Mouse (Mus musculus) hindbrain, embryonic 15.5 days (tissue): ENCODE results near the gene Scly. TPM values are rescaled to one million over a fixed set of nuclear protein-coding genes. Genes with fewer than 3 reads are reported as not detected.

Experiments used
- ATAC-seq: fragments of 200-750 bp; cut with Nextera tagmentation; 2 replicates; pipeline ENCODE4 v1.8.0; 2017; ENCODE audit warnings: low read depth, moderate number of reproducible peaks, moderate TSS enrichment; ENCODE audit not compliant: low FRiP score
- H3K27ac ChIP-seq: fragments of 300-500 bp; sonication (generic); replicated peaks from 2 replicates; pipeline ENCODE4 v1.5.1; 2015; ENCODE audit warnings: mild to moderate bottlenecking, inconsistent platforms
- H3K27me3 ChIP-seq: fragments of 300-500 bp; sonication (generic); 2 replicates; pipeline ENCODE4 v1.6.1; 2015; ENCODE audit warnings: control low read depth, inconsistent platforms
- H3K36me3 ChIP-seq: fragments of 300-500 bp; sonication (generic); 2 replicates; pipeline ENCODE4 v1.6.1; 2015; ENCODE audit warnings: control low read depth, inconsistent platforms
- H3K4me1 ChIP-seq: fragments of 300-500 bp; sonication (generic); replicated peaks from 2 replicates; pipeline ENCODE4 v1.6.1; 2015; ENCODE audit warnings: control low read depth, inconsistent platforms
- H3K4me2 ChIP-seq: fragments of 300-500 bp; sonication (generic); 2 replicates; pipeline ENCODE4 v1.6.1; 2015; ENCODE audit warnings: moderate library complexity, mild to moderate bottlenecking, inconsistent platforms
- H3K4me3 ChIP-seq: fragments of 300-500 bp; sonication (generic); 2 replicates; pipeline ENCODE4 v1.5.1; 2015; ENCODE audit warnings: mild to moderate bottlenecking, inconsistent platforms
- H3K9ac ChIP-seq: fragments of 300-500 bp; sonication (generic); 2 replicates; pipeline ENCODE4 v1.6.1; 2015; ENCODE audit warnings: inconsistent platforms
- H3K9me3 ChIP-seq: fragments of 300-500 bp; sonication (generic); 2 replicates; pipeline ENCODE4 v1.6.1; 2016; ENCODE audit warnings: control low read depth, inconsistent platforms
- WGBS: fragments of 180-500 bp; shearing (Covaris S2); methylation state at CpG from one replicate; pipeline ENCODE4 v1.1.7; 2015; 5-methylcytosine and 5-hydroxymethylcytosine counted together
- polyA plus RNA-seq: library from polyadenylated mRNA; unstranded; fragments of >200 nt; fragmentation: Nextera tagmentation; extraction: Ambion mirVana; gene quantifications from 2 replicates; pipeline ENCODE4 v1.2.1, GENCODE M21; 2015

The Scly gene
- polyA plus RNA-seq, 1 experiment from 2014 or later: 13.5 TPM

GRCm38 (mm10) chr1:91369408-91369807, 71.3 kb downstream of the Scly start:
- Histone ChIP-seq H3K27ac (no peak overlapping the region), H3K4me2 (no peak overlapping the region), H3K27me3 (peaks cover 15% of the 10 kb centered on the region), H3K9ac (no peak overlapping the region), H3K36me3 (peaks cover 30% of the 10 kb centered on the region), H3K9me3 (no peaks in the 10 kb centered on the region), H3K4me3 (no peak overlapping the region), H3K4me1 (peaks cover 8% of the 10 kb centered on the region)
- WGBS: 74% methylated on average over 4 of the region's 4 CpGs
- no peak for ATAC-seq

GRCm38 (mm10) chr1:91370055-91370454, 71.9 kb downstream of the Scly start:
- H3K36me3 ChIP-seq: peaks cover 35% of the 10 kb centered on the region
- no peak overlapping the region for H3K4me2 ChIP-seq
- peaks cover 8% of the 10 kb centered on the region for H3K4me1 ChIP-seq
- 84% methylated on average over 23 of the region's 23 CpGs for WGBS
- H3K27me3 ChIP-seq: peaks cover 15% of the 10 kb centered on the region
- no peak overlapping the region for H3K9ac ChIP-seq
- ATAC-seq: no peak
- H3K27ac ChIP-seq: no peak overlapping the region
- no peaks in the 10 kb centered on the region for H3K9me3 ChIP-seq
- H3K4me3 ChIP-seq: no peak overlapping the region

Other genes starting within 250 kb of the Scly start
- gene Rbm44, start 153.2 kb upstream of the Scly start, polyA plus RNA-seq: 0.16 and 0.76 TPM in 2 replicates
- 13.7 and 13.8 TPM in 2 replicates for gene Ramp1, start 118.5 kb upstream of the Scly start, polyA plus RNA-seq
- 56.4 and 59.4 TPM in 2 replicates for gene Ube2f, start 48.0 kb upstream of the Scly start, polyA plus RNA-seq
- gene Espnl, start 23.7 kb downstream of the Scly start, polyA plus RNA-seq: 0.05 and 0.18 TPM in 2 replicates
- 0.09 and 0.13 TPM in 2 replicates for gene Klhl30, start 52.7 kb downstream of the Scly start, polyA plus RNA-seq
- gene Erfe, start 68.1 kb downstream of the Scly start, polyA plus RNA-seq: 0.33 and 0.54 TPM in 2 replicates
- 145 and 147 TPM in 2 replicates for gene Ilkap, start 100.5 kb downstream of the Scly start, polyA plus RNA-seq
- 172 and 212 TPM in 2 replicates for gene Hes6, start 115.7 kb downstream of the Scly start, polyA plus RNA-seq
- gene Per2, start 161.0 kb downstream of the Scly start, polyA plus RNA-seq: 6.0 and 6.1 TPM in 2 replicates
- gene Traf3ip1, start 196.3 kb downstream of the Scly start, polyA plus RNA-seq: 9.9 and 10.1 TPM in 2 replicates
- gene Asb1, start 242.2 kb downstream of the Scly start, polyA plus RNA-seq: 12.9 and 13.0 TPM in 2 replicates